Mouse (Mus musculus) forelimb bud, embryonic 11.5 days (tissue): ENCODE results near the gene Cog7.

Source experiments
- DNase-seq: peaks from one replicate; pipeline ENCODE4 v3.0.0-alpha.2; 2012; ENCODE audit warnings: low read depth, low spot score

Cog7 gene

DNA sequence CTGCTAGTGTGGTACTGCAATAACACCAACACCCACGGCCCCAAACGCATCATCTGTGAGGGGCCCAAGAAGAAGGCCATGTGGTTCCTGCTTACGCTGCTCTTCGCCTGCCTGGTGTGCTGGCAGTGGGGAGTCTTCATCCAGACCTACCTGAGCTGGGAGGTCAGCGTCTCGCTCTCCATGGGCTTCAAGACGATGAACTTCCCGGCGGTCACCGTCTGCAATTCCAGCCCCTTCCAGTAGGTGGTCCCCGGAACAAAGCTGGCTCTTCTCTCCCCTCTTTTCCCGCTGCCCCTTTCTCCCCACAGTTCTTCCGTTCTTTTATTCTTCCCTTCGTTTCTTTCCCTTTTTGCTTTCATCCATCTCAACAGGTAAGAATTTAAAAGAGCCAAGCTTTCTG, 82.2 kb downstream of the Cog7 start:
- DNase-seq: peak; percentile 64

DNA sequence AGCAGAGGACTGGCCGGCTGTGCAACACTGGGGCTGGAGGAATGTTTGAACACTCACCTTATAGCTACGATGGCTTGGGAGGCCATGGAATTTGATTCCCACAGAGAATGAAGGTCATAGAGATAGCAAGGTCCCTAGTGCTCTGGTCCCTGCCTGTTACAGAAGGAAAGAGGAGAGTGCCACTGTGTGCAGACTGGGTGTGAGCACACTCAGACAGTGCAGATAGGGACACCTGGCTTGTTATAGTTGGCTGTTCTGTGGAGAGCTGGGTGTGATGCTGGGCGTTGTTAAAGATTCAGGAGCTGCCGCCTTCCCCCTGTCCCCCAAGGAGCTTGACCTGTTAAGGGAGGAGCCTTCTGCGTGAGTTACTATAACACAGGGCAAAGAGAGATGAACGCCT, 84.8 kb downstream of the Cog7 start:
- no peak for DNase-seq

DNA sequence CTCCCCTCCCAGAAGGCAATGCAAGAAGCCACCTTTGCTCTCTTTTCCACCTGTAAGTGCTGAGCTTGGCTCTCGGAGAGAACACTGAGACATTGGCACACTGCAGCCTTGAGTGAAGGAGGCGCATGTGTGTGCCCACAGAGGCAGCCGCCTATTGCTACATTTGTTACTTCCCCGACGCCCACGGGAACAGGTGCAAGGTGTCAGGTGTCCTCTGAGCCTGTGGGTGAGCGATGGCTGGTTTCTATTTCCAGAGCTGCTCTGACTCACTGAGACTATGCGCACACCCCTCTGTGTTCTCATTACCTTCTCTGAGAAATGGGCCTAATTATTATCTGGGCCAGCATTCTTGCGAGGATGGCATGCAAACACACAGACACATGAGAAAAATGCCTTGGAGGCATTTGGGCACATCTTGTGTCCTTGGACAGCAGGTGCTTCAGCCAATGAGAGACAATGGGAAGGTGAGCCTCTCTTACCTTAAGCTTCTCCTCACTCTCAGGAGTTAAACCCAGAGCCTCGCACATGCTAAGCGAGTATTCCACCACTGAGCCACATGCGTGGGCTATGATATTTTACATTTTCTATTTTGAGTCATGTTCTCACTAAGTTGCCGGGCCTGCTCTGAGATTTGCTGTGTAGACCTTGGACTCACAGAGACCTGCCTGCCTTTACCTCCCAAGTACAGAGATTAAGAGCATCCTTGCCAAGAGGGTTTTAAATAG, 90.7 kb downstream of the Cog7 start:
- DNase-seq: no peak

DNA sequence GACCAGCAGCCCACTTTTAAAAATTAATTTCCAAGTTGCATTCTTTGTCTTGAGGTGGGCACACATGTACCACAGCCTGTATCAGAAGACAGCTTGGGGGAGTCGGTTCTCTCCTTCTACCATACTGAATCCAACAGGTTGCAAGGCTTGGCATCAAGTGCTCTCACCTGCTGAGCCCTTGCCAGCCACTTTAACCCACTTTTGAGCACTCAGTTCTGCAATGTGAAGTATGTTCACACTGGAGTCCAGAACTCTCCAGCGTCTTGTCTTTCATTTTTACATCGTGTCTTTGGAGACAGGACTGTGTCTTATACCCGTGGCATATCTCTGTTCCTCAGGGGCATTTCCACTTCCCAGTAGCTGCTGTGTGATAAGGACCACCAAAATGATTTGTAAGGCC, 101.3 kb downstream of the Cog7 start:
- no peak for DNase-seq

DNA sequence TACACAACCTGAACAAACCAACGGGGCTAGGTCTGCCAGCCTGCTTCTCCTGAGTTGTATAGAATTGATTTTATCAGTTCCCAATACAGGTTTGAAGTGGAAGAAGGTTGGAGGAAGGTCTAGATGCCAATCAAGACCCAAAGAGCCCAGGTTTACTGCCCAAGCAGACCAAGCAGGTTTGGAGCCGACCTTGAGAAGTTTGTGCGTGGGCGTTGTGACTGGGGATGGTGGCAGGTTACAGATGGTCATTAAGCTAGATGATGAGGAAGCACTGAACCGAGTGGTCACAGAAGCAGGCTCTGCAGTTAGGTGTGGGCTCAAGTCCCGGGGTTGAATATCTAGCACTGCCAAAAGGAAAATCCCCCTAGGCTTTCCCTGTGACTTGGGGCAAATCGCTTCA, 106.7 kb downstream of the Cog7 start:
- DNase-seq: no peak

DNA sequence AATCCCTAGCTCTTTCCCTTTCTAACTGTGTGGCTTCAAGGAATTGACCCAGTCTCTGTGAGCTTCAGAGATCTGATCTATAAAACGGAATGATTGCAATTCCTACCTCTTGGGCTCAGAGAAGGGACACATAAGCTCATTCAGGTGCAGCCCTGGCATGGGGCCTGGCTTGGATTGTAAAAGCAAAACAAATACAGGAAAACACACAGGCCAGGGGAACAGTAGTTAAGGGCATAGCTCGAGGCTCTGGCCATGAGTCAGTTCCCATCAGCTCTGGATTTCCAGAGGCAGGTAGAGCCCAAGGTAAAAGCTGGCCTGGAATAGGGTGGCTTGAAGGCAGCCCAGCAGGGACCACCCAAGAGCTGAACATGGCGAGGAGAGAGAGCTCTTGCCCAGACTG, 107.5 kb downstream of the Cog7 start:
- no peak for DNase-seq

DNA sequence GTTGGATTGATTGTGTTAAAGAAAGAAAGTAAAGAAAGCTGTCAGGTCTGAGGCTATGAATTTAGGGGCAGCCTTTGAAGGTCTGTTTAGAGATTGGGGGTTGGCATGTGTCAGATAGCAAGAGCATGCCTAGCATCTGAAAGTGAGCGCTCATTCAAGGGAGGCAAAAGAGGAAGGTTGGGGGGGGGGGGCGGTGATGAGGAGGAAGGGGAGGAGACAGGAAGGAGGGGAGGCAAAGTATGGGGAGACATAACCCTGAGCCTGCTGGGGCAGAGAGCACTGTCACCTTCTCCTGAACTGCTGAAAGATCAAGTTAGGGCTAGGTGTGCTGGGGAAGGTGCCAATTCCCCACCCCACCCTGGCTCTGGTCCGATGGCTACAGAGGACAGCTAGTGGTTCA, 109.9 kb downstream of the Cog7 start:
- no peak for DNase-seq

DNA sequence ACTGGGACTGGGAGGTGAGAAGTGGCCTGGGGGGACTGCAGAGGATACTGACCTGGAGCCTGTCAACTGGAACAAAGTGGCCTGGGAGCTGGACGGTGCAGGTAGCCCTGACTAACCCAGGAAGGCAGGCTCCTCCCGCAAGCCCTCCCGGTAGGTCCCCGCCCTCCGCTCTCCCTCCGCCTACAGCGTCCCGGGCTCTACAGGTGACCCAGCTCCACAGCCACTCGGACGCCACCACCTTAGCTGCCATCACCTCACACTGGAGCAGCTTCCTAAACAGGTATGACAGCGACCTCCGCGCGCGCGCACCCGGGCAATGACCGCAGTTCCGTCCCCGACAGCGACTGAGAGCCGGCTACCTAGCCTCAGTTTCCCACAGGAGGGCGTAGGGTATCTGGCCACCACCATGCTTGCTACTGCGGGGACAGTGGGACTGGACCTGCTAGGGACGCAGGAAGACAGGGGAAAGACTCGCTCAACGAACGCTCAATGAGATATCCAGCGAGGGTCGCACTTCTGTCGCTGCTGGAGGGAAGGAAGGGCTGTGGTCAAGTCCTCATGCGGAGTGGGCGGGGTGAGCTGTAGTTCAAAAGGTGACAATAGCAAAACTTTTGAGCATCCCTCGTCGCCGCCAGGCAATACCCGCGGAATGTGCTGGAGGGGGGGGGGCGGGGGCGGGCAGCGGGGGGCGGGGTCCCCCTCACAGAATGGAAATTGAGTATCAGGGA, 116.5 kb downstream of the Cog7 start, which contains the start of gene Scnn1b:
Scnn1b (plus strand) TSS at position 181 of the 728 bp plus-strand sequence.
- DNase-seq: no peak

DNA sequence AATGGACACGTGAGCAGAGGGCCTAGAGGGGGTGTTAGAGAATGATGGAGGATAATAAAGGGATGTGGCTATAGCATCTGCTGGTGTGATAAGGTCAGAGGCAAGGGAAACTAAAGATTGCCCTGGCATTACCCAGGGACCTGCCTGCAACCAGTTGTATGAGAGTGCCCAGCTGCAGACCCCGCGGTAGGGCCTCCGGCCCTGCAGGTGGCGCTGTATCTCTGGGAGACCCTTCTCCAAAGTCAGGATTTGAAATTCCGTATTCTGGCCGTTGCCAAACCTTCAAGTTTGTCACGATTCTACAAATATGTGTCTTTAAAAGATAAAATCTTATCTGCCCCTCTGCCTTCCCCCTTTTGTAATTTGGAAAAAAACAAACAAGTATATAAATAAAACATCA, 122.6 kb downstream of the Cog7 start:
- DNase-seq: no peak

DNA sequence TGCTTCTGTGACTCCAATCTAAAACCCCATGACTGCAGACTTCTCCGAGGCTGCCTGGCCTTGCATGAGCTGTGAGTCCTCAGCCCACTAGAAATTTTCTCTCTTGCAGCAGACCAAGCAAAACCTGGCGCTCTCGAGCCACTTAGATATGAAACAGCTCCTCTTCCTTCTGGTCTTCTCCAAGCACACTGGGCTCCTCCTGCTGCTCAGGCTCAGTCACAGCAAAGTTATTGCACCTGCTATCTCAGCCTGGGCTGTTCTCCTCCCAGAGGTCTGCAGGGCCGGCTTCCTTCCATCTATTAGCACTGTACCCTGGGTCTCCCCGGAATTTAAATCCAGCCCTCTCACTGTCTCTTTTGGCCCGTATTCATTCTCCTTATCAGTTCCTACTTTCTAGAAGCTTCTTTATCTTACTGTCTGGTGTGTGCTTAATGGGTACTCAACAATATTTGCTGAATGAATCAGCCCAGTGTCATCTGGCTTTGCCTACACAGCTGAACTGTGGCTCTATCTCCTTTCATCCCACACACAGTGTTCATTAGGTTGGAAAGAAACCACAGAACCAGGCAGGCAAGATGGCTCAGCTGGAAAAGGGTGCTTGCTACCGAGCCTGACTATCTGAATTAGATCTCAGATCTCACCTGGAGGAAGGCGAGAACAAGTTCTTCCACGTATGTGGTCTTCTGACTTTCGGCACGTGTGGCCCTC, 124.2 kb downstream of the Cog7 start:
- DNase-seq: no peak

DNA sequence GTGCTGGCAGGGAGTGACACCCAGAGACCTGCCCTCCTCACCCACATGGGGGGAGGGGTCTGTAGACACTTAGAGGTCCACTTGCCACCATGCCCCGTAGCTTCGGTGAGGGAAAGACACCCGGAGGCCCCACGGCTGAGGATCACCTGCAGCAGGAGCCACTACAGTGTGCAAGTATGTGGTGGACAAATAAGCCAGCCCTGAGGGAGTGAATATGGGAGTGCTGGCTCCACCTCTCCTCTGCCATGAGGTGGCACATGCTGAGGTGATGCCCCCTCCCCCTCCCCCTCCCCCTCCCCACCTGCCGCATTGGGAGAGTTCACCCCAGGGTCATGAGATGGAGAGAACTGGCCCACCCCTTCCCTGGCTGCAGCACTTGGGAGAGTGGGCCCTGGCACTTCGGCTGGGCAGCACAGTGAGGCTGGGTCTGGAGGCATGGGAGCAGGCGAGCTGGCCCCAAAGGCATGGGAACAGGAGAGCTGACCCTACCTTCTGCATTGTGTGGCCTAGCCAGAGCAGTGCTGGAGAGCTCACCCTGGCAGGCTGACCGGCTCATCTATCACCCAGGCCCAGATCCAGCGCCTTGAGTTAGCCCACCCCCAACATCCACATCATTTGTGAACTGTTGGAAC, 132.9 kb downstream of the Cog7 start:
- DNase-seq: no peak

DNA sequence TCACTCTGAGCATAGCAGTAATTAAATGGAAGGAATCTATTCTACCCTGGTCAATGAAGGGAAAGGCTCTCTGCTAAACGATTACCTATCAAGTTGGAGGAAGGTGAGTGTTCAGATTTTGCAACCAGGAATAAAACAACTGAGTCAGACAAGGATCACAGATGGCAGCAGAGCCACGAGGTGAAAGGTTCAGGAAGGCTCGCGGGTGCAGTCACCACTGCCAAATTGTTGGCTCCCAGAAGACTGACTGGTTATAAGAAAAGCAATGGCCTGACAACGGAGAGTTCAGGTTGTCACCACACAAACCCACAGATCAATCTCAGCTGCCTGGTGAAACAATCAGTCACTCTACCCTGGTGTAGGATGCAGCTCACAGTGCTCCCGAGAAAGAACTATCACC, 135.5 kb downstream of the Cog7 start:
- no peak for DNase-seq

DNA sequence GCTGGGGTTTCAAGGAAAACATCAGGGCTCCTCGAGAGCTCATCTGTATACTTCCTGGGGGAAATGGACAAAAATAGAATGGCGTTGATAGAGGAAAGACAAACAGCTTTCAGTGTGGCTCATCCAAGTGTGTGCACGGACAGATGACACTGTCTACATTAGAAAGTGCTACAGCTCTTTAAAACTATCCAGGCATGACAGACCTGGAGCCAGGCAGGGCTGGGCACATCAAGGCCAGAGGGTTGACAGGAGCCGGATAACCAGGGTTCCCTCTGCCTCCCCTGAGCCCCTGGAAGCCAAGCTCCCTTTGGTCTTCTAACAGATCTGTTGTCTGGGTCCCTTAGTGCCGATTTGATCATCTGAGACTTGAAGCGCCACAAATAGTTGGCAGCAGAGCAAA, 139.3 kb downstream of the Cog7 start:
- DNase-seq: no peak

DNA sequence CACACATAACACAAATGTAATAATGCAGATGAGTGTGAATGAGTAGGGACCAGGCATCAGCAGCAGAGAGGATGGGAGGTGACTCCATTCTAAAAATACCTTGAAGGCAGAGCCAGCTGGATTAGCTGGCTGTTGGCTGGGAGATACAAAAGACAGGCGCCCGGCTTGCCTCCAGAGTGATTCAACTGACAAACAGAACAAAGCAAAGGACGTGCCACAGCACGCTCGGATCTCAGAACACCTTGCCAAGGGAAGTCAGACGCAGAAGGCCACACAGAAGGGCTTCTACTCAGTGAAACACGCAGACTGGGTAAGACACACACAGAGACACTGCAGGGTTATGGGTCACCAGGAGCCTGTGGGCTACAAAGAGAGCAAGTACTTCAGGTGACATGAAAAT, 140.7 kb downstream of the Cog7 start:
- no peak for DNase-seq

DNA sequence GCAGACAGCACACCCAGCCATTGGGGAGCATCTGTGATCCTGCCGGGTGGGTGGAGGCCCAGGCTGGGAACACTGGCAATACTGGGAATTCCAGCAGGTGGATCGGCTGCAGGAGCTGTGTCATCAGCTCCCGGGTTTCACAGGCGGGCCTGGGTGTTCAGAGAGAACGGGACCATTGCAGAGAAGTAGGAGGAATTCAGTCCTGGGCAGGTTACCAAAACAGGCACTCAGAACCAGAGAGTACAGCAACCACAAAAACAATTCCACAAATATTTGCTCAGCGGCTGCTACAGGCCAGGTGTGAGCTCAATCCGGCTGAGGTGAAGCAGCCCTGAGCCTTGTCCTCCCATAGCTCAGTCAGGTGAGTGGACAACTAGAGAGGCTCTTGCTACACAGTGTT, 144.7 kb downstream of the Cog7 start:
- DNase-seq: no peak

DNA sequence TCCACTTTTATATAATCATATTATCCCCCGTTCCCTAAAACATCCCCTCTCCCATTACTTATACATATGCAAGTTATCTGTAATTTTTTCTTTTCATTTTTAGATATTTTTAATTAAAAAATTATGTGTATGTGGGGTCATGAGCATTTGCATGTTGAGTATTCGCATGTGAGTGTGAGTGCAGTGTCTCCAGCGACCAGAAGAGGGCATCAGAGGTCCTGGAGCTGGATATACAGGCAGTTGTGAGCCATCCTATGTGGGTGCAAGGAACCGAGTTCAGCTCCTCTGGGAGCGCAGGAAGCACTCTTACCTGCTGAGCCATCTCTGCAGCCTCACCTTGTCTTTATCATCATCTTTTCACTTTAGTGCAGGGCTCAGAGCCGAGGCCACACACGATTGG, 146.1 kb downstream of the Cog7 start:
- DNase-seq: no peak
